Mouse (Mus musculus): Measurements from ENCODE around the gene Fndc3b. TPM values are rescaled to one million over a fixed set of nuclear protein-coding genes. Genes with fewer than 3 reads are reported as not detected.
A peak's percentile ranks its signal among the peaks of the same experiment; 100 is the strongest.

The Fndc3b gene
- polyA plus RNA-seq, 1 experiment from 2014 or later = 11.8 TPM

GRCm38 (mm10) chr3:27422521-27422920, 288.6 kb downstream of the Fndc3b start:
- Histone ChIP-seq H3K27me3 (ENCODE audit: control insufficient read depth, insufficient read depth, low read length) (no peaks in the 10 kb centered on the region), H3K4me1 (replicated peaks; ENCODE audit: control insufficient read depth, insufficient read depth) (no peaks in the 10 kb centered on the region), H3K9me3 (ENCODE audit: control insufficient read depth, low read length) (no peaks in the 10 kb centered on the region), H3K36me3 (ENCODE audit: control insufficient read depth, insufficient read depth, low read length) (peaks cover 21% of the 10 kb centered on the region), H3K4me2 (replicated peaks; ENCODE audit: low read depth) (no peak overlapping the region), H3K9ac (ENCODE audit: low read length) (no peak overlapping the region), H3K27ac (replicated peaks) (no peak overlapping the region), H3K4me3 (ENCODE audit: low read depth, low read length) (no peak overlapping the region)
- WGBS = 80% methylated on average over 6 of the region's 6 CpGs
- no peak for TF ChIP-seq CTCF (IDR thresholded peaks at IDR 0.05; ENCODE audit: low read depth)
- ATAC-seq (ENCODE audit: low FRiP score, low TSS enrichment) (no peak), DNase-seq (ENCODE audit: low spot score) (peak; percentile 4)

GRCm38 (mm10) chr3:27421980-27422379, 289.1 kb downstream of the Fndc3b start:
- Histone ChIP-seq H3K36me3 (ENCODE audit: control insufficient read depth, insufficient read depth, low read length) (peaks cover 18% of the 10 kb centered on the region), H3K4me2 (replicated peaks; ENCODE audit: low read depth) (no peak overlapping the region), H3K4me3 (ENCODE audit: low read depth, low read length) (no peak overlapping the region), H3K9me3 (ENCODE audit: control insufficient read depth, low read length) (no peaks in the 10 kb centered on the region), H3K9ac (ENCODE audit: low read length) (no peak overlapping the region), H3K27me3 (ENCODE audit: control insufficient read depth, insufficient read depth, low read length) (no peaks in the 10 kb centered on the region), H3K4me1 (replicated peaks; ENCODE audit: control insufficient read depth, insufficient read depth) (no peaks in the 10 kb centered on the region), H3K27ac (replicated peaks) (no peak overlapping the region)
- ATAC-seq (ENCODE audit: low FRiP score, low TSS enrichment) (no peak), DNase-seq (ENCODE audit: low spot score) (peak; percentile 12)
- TF ChIP-seq EP300 (optimal IDR thresholded peaks at IDR 0.05) (no peak), CTCF (IDR thresholded peaks at IDR 0.05; ENCODE audit: low read depth) (no peak)
- 86% methylated on average over 12 of the region's 12 CpGs for WGBS

GRCm38 (mm10) chr3:27418602-27419001, 292.5 kb downstream of the Fndc3b start:
- ATAC-seq (ENCODE audit: low FRiP score, low TSS enrichment) (no peak), DNase-seq (ENCODE audit: low spot score) (peak; percentile 6)
- Histone ChIP-seq H3K36me3 (ENCODE audit: control insufficient read depth, insufficient read depth, low read length) (peaks cover 9% of the 10 kb centered on the region), H3K27ac (replicated peaks) (no peak overlapping the region), H3K9ac (ENCODE audit: low read length) (no peak overlapping the region), H3K4me3 (ENCODE audit: low read depth, low read length) (no peak overlapping the region), H3K4me1 (replicated peaks; ENCODE audit: control insufficient read depth, insufficient read depth) (no peaks in the 10 kb centered on the region), H3K9me3 (ENCODE audit: control insufficient read depth, low read length) (no peaks in the 10 kb centered on the region), H3K4me2 (replicated peaks; ENCODE audit: low read depth) (no peak overlapping the region), H3K27me3 (ENCODE audit: control insufficient read depth, insufficient read depth, low read length) (no peaks in the 10 kb centered on the region)
- 92% methylated on average over 8 of the region's 8 CpGs for WGBS
- TF ChIP-seq CTCF (IDR thresholded peaks at IDR 0.05; ENCODE audit: low read depth) = no peak
- TF ChIP-seq EP300 (optimal IDR thresholded peaks at IDR 0.05) = no peak

GRCm38 (mm10) chr3:27416786-27417185, 294.3 kb downstream of the Fndc3b start:
- ATAC-seq (ENCODE audit: low FRiP score, low TSS enrichment) = no peak

GRCm38 (mm10) chr3:27413566-27413965, 297.5 kb downstream of the Fndc3b start:
- Histone ChIP-seq H3K9me3 (ENCODE audit: control insufficient read depth, low read length) (no peaks in the 10 kb centered on the region), H3K27me3 (ENCODE audit: control insufficient read depth, insufficient read depth, low read length) (no peaks in the 10 kb centered on the region), H3K27ac (replicated peaks) (no peak overlapping the region), H3K4me1 (replicated peaks; ENCODE audit: control insufficient read depth, insufficient read depth) (no peaks in the 10 kb centered on the region), H3K4me3 (ENCODE audit: low read depth, low read length) (no peak overlapping the region), H3K4me2 (replicated peaks; ENCODE audit: low read depth) (no peak overlapping the region), H3K36me3 (ENCODE audit: control insufficient read depth, insufficient read depth, low read length) (no peaks in the 10 kb centered on the region), H3K9ac (ENCODE audit: low read length) (no peak overlapping the region)
- no peak for DNase-seq (ENCODE audit: low spot score)
- whole genome bisulfite sequencing = 84% methylated on average over 3 of the region's 3 CpGs
- TF ChIP-seq CTCF (IDR thresholded peaks at IDR 0.05; ENCODE audit: low read depth) = no peak
- no peak for TF ChIP-seq EP300 (optimal IDR thresholded peaks at IDR 0.05)
- no peak for ATAC-seq (ENCODE audit: low FRiP score, low TSS enrichment)

More at GRCm38 (mm10) chr3:27416786-27417185, 294.3 kb downstream of the Fndc3b start:
- TF ChIP-seq EP300 (optimal IDR thresholded peaks at IDR 0.05) (no peak), CTCF (IDR thresholded peaks at IDR 0.05; ENCODE audit: low read depth) (no peak)
- WGBS = 77% methylated on average over 10 of the region's 10 CpGs
- no peaks in the 10 kb centered on the region for H3K4me1 ChIP-seq (replicated peaks; ENCODE audit: control insufficient read depth, insufficient read depth)
- no peak for DNase-seq (ENCODE audit: low spot score)
- H3K9me3 ChIP-seq (ENCODE audit: control insufficient read depth, low read length) = no peaks in the 10 kb centered on the region
- H3K36me3 ChIP-seq (ENCODE audit: control insufficient read depth, insufficient read depth, low read length) = peaks cover 9% of the 10 kb centered on the region
- no peak overlapping the region for H3K4me2 ChIP-seq (replicated peaks; ENCODE audit: low read depth)
- H3K9ac ChIP-seq (ENCODE audit: low read length) = no peak overlapping the region
- H3K27ac ChIP-seq (replicated peaks) = no peak overlapping the region
- H3K4me3 ChIP-seq (ENCODE audit: low read depth, low read length) = no peak overlapping the region
- H3K27me3 ChIP-seq (ENCODE audit: control insufficient read depth, insufficient read depth, low read length) = no peaks in the 10 kb centered on the region

- Histone ChIP-seq H3K27me3 (ENCODE audit: control insufficient read depth, insufficient read depth, low read length) (no peaks in the 10 kb centered on the region), H3K4me1 (replicated peaks; ENCODE audit: control insufficient read depth, insufficient read depth) (no peaks in the 10 kb centered on the region), H3K9me3 (ENCODE audit: control insufficient read depth, low read length) (no peaks in the 10 kb centered on the region), H3K4me2 (replicated peaks; ENCODE audit: low read depth) (no peak overlapping the region), H3K4me3 (ENCODE audit: low read depth, low read length) (no peak overlapping the region), H3K9ac (ENCODE audit: low read length) (no peak overlapping the region), H3K36me3 (ENCODE audit: control insufficient read depth, insufficient read depth, low read length) (no peaks in the 10 kb centered on the region), H3K27ac (replicated peaks) (no peak overlapping the region)
- ATAC-seq (ENCODE audit: low FRiP score, low TSS enrichment) (no peak), DNase-seq (ENCODE audit: low spot score) (no peak)
- TF ChIP-seq EP300 (optimal IDR thresholded peaks at IDR 0.05) (no peak), CTCF (IDR thresholded peaks at IDR 0.05; ENCODE audit: low read depth) (no peak)
- WGBS = 87% methylated on average over 2 of the region's 2 CpGs
Observed at GRCm38 (mm10) chr3:27411286-27411685, 299.8 kb downstream of the Fndc3b start.
